Mouse (Mus musculus) forebrain, embryonic 13.5 days (tissue): ENCODE results near the gene Strbp. TPM values are rescaled to one million over a fixed set of nuclear protein-coding genes. Genes with fewer than 3 reads are reported as not detected.
"Not testable (repeated sequence)": the region's sequence is repeated elsewhere in the genome, so short reads cannot be mapped to it uniquely, and the experiment has no call there.

Source experiments
- ATAC-seq: fragments of 200-750 bp; cut with Nextera tagmentation; 2 replicates; pipeline ENCODE4 v1.8.0; 2017
- H3K27ac ChIP-seq: fragments of 300-500 bp; sonication (generic); 2 replicates; pipeline ENCODE4 v1.5.1; 2015; ENCODE audit warnings: inconsistent platforms, mild to moderate bottlenecking, moderate library complexity
- H3K27me3 ChIP-seq: fragments of 300-500 bp; sonication (generic); 2 replicates; pipeline ENCODE4 v1.6.1; 2015; ENCODE audit warnings: mild to moderate bottlenecking, inconsistent platforms
- H3K36me3 ChIP-seq: fragments of 300-500 bp; sonication (generic); 2 replicates; pipeline ENCODE4 v1.6.1; 2015; ENCODE audit warnings: mild to moderate bottlenecking, inconsistent platforms; ENCODE audit not compliant: poor library complexity, severe bottlenecking
- H3K4me1 ChIP-seq: fragments of 300-500 bp; sonication (generic); 2 replicates; pipeline ENCODE4 v1.6.1; 2015; ENCODE audit warnings: inconsistent platforms
- H3K4me2 ChIP-seq: fragments of 300-500 bp; sonication (generic); 2 replicates; pipeline ENCODE4 v1.6.1; 2015; ENCODE audit warnings: inconsistent platforms, mild to moderate bottlenecking, moderate library complexity
- H3K4me3 ChIP-seq: fragments of 300-500 bp; sonication (generic); 2 replicates; pipeline ENCODE4 v1.5.1; 2015; ENCODE audit warnings: mild to moderate bottlenecking, inconsistent platforms
- H3K9ac ChIP-seq: fragments of 300-500 bp; sonication (generic); 2 replicates; pipeline ENCODE4 v1.6.1; 2015; ENCODE audit warnings: mild to moderate bottlenecking, inconsistent platforms
- H3K9me3 ChIP-seq: fragments of 300-500 bp; sonication (generic); replicated peaks from 2 replicates; pipeline ENCODE4 v1.6.1; 2016; ENCODE audit warnings: inconsistent platforms
- whole genome bisulfite sequencing: fragments of 180-500 bp; shearing (Covaris S2); methylation state at CpG from one replicate; pipeline ENCODE4 v1.1.7; 2015; 5-methylcytosine and 5-hydroxymethylcytosine counted together
- polyA plus RNA-seq: library from polyadenylated mRNA; unstranded; fragments of >200 nt; fragmentation: Nextera tagmentation; extraction: Ambion mirVana; gene quantifications from 2 replicates; pipeline ENCODE4 v1.2.1, GENCODE M21; 2015

Gene Strbp
- polyA plus RNA-seq, 1 experiment from 2014 or later = 105 TPM

DNA sequence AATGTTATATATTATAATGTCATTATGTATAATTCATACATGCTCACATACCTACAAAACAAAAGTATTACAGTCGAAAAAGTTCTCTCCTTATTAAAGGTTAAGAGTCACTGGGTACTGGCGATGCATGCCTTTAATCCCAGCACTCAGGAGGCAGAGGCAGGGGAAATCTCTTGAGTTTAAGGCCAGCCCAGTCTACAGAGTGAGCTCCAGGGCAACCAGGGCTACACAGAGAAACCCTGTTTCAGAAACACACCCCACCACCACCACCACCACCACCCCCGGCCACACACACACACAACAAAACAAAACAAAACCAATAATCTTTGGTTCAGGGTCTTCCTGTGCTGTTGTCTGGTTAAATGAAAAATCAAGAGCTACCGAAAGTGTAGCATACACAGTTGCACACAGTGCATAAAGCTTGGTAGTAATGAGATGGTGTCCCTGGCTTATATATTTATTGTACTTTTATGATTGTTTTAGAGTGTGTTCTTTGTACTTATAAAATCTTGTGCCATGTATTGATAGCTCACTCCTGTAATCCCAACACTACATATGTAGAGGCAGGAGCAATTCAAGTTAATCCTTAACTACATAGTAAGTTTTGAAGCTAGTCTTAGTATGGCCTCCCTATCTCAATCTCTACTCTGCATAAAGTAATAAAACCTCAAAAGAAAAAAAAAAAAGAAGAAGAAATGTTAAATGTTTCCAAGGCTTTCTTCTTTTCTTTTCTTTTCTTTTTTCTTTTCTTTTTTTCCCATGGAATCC lies 192.3 kb downstream of the Strbp start:
- 86% methylated on average over 4 of the region's 4 CpGs for WGBS

DNA sequence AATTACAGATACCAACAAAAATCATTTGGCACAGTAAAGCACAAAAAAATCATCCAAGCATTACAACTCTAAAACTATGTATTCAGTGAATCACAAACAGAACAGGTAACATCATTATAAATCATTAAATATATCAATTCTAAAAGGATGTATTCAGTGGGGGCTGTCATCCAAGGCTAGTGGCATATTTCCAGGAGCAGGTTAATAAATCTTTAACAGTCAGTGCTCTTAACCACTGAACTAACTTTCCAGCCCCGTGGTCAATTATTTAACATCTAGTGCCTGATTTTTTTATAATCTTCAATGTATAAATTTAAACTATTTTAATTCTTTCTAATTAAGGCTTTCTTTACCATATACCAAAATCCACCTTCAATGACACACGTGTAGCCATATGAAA lies 197.8 kb downstream of the Strbp start:
- 89% methylated on average over 2 of the region's 2 CpGs for WGBS
- not testable (repeated sequence) for ATAC-seq, H3K4me1 ChIP-seq, H3K4me2 ChIP-seq, H3K9me3 ChIP-seq, H3K27me3 ChIP-seq, H3K4me3 ChIP-seq, H3K27ac ChIP-seq, H3K9ac ChIP-seq
- H3K36me3 ChIP-seq = peaks cover 50% of the 10 kb centered on the region

More for the DNA sequence above, 192.3 kb downstream of the Strbp start:
- Histone ChIP-seq H3K4me1 (peaks cover 11% of the 10 kb centered on the region), H3K27ac (no peak overlapping the region), H3K9ac (no peak overlapping the region), H3K9me3 (no peaks in the 10 kb centered on the region), H3K4me2 (no peak overlapping the region), H3K4me3 (no peak overlapping the region), H3K36me3 (peaks cover 42% of the 10 kb centered on the region), H3K27me3 (no peaks in the 10 kb centered on the region)
- no peak for ATAC-seq

DNA sequence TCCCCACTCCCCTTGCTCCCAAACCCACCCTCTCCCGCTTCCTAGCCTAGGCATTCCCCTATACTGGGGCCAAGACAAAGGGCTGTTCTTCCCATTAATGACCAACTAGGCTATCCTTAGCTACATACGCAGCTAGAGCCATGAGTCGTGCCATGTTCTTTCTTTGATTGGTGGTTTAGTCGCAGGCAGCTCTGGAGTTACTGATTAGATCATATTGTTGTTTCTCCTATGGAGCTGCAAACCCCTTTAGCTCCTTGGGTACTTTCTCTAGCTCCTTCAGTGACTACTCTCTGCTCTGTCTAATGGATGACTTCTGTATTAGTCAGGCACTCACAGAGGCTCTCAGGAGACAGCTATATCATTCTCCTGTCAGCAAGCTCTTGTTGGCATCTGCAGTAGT lies 206.3 kb downstream of the Strbp start:
- Histone ChIP-seq H3K36me3 (peaks cover 61% of the 10 kb centered on the region), H3K4me3 (no peak overlapping the region), H3K9me3 (no peaks in the 10 kb centered on the region), H3K27ac (no peak overlapping the region), H3K9ac (no peak overlapping the region), H3K4me2 (no peak overlapping the region), H3K27me3 (no peaks in the 10 kb centered on the region), H3K4me1 (no peaks in the 10 kb centered on the region)
- no peak for ATAC-seq
- WGBS = 92% methylated on average over 4 of the region's 4 CpGs

DNA sequence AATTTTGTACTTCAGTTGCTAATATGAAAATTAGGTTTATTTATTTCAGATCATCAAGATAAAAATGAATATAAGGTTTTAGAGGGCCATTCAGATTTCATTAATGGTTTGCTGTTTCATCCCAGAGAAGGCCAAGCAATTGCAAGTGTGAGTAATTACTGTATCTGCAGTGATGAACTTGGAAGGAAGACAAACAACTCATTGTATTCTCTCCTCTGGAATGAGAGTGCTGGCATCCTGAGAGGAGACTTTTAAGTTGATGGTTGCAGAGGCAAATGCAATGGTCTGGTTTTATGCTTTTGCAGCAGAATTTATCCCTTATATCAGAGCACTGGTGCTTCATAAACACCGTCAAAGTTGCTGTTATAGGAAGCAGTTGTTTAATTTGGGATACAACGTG lies 214.7 kb downstream of the Strbp start:
- WGBS = 97% methylated on average over 2 of the region's 2 CpGs
- H3K4me2 ChIP-seq = no peak overlapping the region
- H3K9ac ChIP-seq = no peak overlapping the region
- H3K27me3 ChIP-seq = no peaks in the 10 kb centered on the region
- no peak overlapping the region for H3K27ac ChIP-seq
- no peaks in the 10 kb centered on the region for H3K4me1 ChIP-seq
- ATAC-seq = no peak
- no peak overlapping the region for H3K4me3 ChIP-seq
- no peaks in the 10 kb centered on the region for H3K9me3 ChIP-seq
- peaks cover 66% of the 10 kb centered on the region for H3K36me3 ChIP-seq

DNA sequence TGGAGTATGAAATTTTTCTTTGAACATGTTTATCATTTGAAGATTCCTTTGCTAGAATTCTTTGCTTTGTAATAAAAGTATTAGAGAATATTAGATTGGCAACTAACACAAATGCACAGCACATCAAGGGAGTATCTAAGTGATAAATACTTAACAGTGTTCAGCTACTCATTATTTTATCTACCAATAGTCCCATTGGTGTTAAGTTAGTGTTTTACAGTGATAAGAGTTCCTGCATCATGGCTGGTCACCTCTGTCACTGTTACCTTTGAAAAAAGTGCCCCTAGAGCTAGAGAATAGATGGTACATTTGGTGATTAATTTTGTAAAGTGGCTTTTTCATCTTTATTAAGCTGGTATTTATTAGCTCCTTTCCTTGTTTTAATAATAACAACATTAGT lies 217.3 kb downstream of the Strbp start:
- Histone ChIP-seq H3K4me1 (no peaks in the 10 kb centered on the region), H3K36me3 (peaks cover 63% of the 10 kb centered on the region), H3K9ac (no peak overlapping the region), H3K27me3 (no peaks in the 10 kb centered on the region), H3K27ac (no peak overlapping the region), H3K9me3 (no peaks in the 10 kb centered on the region), H3K4me2 (no peak overlapping the region), H3K4me3 (no peak overlapping the region)
- no peak for ATAC-seq

DNA sequence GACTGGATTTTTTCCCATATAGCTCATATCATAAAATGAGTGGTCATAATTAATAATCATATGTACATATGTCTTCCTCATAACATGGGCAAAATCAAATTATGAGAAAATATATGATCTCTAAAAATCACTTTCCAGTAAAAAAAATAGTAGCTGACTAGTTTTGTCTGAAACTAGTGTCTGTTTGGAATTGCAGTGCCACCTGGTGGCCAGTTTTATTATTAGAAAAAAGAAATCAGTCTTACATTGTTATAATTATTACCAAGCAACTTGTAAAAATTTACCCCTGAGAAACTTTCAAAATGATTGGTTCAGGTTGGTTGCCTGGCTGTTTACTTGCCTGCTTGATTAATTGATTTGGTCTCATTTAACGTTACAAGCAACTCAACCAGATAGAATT lies 218.3 kb downstream of the Strbp start:
- H3K36me3 ChIP-seq = peaks cover 63% of the 10 kb centered on the region
- no peak overlapping the region for H3K4me3 ChIP-seq
- no peak overlapping the region for H3K27ac ChIP-seq
- no peaks in the 10 kb centered on the region for H3K9me3 ChIP-seq
- no peaks in the 10 kb centered on the region for H3K27me3 ChIP-seq
- no peak overlapping the region for H3K9ac ChIP-seq
- H3K4me2 ChIP-seq = no peak overlapping the region
- H3K4me1 ChIP-seq = no peaks in the 10 kb centered on the region
- no peak for ATAC-seq
- WGBS = 84% methylated on average over 1 of the region's 1 CpGs

DNA sequence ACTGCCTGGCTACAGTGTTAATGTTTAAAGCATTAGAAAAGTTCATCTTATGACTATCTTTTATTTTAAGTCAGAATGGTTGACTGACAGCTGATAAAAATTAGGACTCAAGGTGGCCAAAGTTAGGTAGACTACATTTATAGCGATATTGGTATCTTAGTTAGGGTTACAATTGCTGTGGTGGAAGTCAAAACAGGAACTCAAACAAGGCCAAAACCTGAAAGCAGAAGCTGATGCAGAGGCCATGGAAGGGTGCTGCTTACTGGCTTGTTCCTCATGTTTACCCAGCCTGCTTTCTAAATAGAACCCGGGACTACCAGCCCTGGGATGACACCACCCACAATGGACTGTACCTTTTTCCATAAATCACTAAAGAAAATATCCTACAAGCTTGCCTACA lies 219.5 kb downstream of the Strbp start:
- Histone ChIP-seq H3K4me1 (no peaks in the 10 kb centered on the region), H3K9me3 (no peaks in the 10 kb centered on the region), H3K27ac (no peak overlapping the region), H3K9ac (no peak overlapping the region), H3K36me3 (peaks cover 53% of the 10 kb centered on the region), H3K27me3 (no peaks in the 10 kb centered on the region), H3K4me2 (no peak overlapping the region), H3K4me3 (no peak overlapping the region)
- 90% methylated on average over 2 of the region's 2 CpGs for WGBS
- no peak for ATAC-seq

DNA sequence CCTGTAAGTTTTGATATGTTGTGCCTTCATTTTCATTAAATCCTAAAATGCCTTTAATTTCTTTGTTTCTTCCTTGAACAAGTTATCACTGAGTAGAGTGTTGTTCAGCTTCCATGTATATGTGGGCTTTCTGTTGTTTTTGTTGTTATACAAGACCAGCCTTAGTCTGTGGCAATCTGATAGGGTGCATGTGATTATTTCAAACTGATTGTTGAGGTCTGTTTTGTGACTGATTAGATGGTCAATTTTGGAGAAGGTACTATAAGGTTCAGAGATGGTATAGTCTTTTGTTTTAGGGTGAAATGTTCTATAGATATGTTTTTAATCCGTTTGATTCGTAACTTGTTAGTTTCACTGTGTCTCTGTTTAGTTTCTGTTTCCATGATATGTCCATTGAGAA lies 223.6 kb downstream of the Strbp start:
- H3K36me3 ChIP-seq = peaks cover 71% of the 10 kb centered on the region

DNA sequence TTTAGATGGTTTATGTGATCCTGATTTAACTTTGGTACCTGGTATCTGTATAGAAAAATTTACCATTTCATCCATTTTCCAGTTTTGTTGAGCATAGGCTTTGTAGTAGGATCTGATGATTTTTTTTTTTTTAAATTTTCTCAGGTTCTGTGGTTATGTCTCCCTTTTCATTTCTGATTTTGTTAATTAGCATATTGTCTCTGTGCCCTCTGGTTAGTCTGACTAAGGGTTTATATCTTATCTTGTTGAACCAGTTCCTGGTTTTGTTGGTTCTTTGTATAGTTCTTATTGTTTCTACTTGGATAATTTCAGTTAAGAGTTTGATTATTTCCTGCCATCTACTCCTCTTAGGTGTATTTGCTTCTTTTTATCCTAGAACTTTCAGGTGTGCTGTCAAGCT lies 224.1 kb downstream of the Strbp start:
- Histone ChIP-seq H3K36me3 (peaks cover 70% of the 10 kb centered on the region), H3K27ac (no peak overlapping the region), H3K27me3 (no peaks in the 10 kb centered on the region), H3K4me3 (no peak overlapping the region), H3K4me2 (no peak overlapping the region), H3K9ac (no peak overlapping the region), H3K9me3 (no peaks in the 10 kb centered on the region), H3K4me1 (no peaks in the 10 kb centered on the region)
- ATAC-seq = no peak

More for the DNA sequence above, 223.6 kb downstream of the Strbp start:
- WGBS = 96% methylated on average over 2 of the region's 2 CpGs
- Histone ChIP-seq H3K4me2 (no peak overlapping the region), H3K9ac (no peak overlapping the region), H3K27ac (no peak overlapping the region), H3K9me3 (no peaks in the 10 kb centered on the region), H3K4me3 (no peak overlapping the region), H3K27me3 (no peaks in the 10 kb centered on the region), H3K4me1 (no peaks in the 10 kb centered on the region)
- no peak for ATAC-seq

DNA sequence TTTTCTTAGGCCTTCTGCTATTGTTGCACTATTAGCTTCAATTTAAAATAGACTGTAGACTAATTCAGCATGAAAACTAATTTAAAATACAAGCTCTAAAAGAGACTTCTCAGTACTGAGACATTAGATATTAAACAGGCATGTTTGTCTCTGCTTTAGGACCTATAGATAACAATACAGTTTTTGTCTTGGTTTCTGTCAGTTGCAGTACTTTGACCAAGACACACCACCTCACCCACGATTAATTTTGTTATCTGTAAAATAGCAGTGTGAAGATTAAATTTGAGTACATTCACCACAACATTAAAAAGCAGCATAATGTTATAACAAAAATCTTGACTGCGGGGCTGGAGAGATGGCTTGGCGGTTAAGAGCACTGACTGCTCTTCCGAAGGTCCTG lies 237.4 kb downstream of the Strbp start:
- H3K9ac ChIP-seq = no peak overlapping the region
- H3K4me2 ChIP-seq = no peak overlapping the region
- no peak for ATAC-seq
- no peaks in the 10 kb centered on the region for H3K27me3 ChIP-seq
- no peaks in the 10 kb centered on the region for H3K4me1 ChIP-seq
- peaks cover 13% of the 10 kb centered on the region for H3K36me3 ChIP-seq
- H3K9me3 ChIP-seq = no peaks in the 10 kb centered on the region
- H3K4me3 ChIP-seq = no peak overlapping the region
- H3K27ac ChIP-seq = no peak overlapping the region
- 97% methylated on average over 4 of the region's 4 CpGs for WGBS

DNA sequence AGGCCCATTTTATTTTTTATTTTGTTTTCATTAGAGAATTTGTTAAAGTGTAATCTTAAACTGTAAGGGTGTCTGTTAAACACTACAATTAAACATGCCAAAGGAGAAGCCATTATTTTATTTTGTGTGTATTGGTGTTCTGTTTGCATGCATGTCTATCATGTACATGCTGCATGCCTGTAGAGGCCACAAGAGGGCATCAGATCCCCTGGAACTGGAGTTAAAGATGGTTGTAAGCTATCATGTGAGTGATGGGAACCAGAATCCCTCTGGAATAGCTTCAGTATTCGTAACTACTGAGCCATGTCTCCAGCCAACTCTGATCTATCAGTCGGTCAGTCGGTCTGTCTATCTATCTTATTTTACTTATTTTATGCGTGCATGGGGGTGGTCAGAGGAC lies 243.0 kb downstream of the Strbp start:
- Histone ChIP-seq H3K4me2 (no peak overlapping the region), H3K36me3 (peaks cover 7% of the 10 kb centered on the region; the same call in 1 of the 2 replicates), H3K27ac (no peak overlapping the region), H3K4me1 (no peaks in the 10 kb centered on the region), H3K9me3 (no peaks in the 10 kb centered on the region), H3K9ac (no peak overlapping the region), H3K27me3 (no peaks in the 10 kb centered on the region), H3K4me3 (no peak overlapping the region)
- 96% methylated on average over 4 of the region's 4 CpGs for WGBS
- ATAC-seq = no peak

DNA sequence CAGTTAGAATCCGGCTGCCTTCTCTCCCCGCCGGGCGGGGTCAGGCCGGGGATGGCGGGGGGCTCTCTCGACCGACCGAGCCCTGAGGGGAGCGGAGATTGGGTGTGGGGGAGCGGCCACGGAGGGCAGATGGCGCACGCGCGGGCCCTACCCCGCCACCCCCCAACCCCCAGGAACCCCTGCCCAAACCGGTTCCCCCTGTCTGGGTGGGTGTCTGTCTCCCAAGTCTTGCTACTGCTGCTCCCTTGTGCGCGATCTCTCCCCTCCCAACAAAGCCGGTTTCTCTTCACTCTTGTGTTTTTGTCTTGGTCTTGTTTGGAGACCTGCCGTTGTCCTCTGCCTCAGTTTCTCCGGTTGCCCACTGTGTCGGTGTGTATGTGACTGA lies 251.3 kb downstream of the Strbp start:
- H3K27ac ChIP-seq = peak overlapping the region; percentile 85
- H3K9ac ChIP-seq = peak overlapping the region; percentile 93
- peaks cover 19% of the 10 kb centered on the region for H3K4me1 ChIP-seq
- H3K36me3 ChIP-seq = no peaks in the 10 kb centered on the region
- peak overlapping the region; percentile 68 for H3K4me2 ChIP-seq
- peak; percentile 89 for ATAC-seq
- H3K27me3 ChIP-seq = no peaks in the 10 kb centered on the region
- H3K4me3 ChIP-seq = peak overlapping the region; percentile 96
- no peaks in the 10 kb centered on the region for H3K9me3 ChIP-seq
- 0% methylated on average over 17 of the region's 24 CpGs for WGBS
